Mouse (Mus musculus) ES-Bruce4 (cell line): Measurements from ENCODE around the gene Prlr. TPM values are rescaled to one million over a fixed set of nuclear protein-coding genes. Genes with fewer than 3 reads are reported as not detected.

ENCODE experiments used
- H3K27ac ChIP-seq: 2 replicates; pipeline ENCODE4 v1.5.1; 2012; ENCODE audit warnings: low read length, inconsistent platforms; ENCODE audit not compliant: insufficient read depth
- H3K27me3 ChIP-seq: 2 replicates; pipeline ENCODE4 v1.6.1; 2012; ENCODE audit warnings: mild to moderate bottlenecking, low read length, inconsistent platforms; ENCODE audit not compliant: control insufficient read depth, poor library complexity, insufficient read depth, severe bottlenecking
- H3K36me3 ChIP-seq: 2 replicates; pipeline ENCODE4 v1.6.1; 2012; ENCODE audit warnings: inconsistent platforms, mild to moderate bottlenecking, low read length, moderate library complexity; ENCODE audit not compliant: control insufficient read depth, poor library complexity, insufficient read depth, severe bottlenecking
- H3K4me1 ChIP-seq: one replicate; pipeline ENCODE4 v1.8.1; 2011; ENCODE audit warnings: low read length; ENCODE audit not compliant: control insufficient read depth, insufficient read depth
- H3K4me3 ChIP-seq: 2 replicates; pipeline ENCODE4 v1.5.1; 2011; ENCODE audit warnings: low read depth, mild to moderate bottlenecking, low read length
- H3K9ac ChIP-seq: 2 replicates; pipeline ENCODE4 v1.6.1; 2012; ENCODE audit warnings: low read depth, mild to moderate bottlenecking, inconsistent platforms; ENCODE audit not compliant: poor library complexity, severe bottlenecking
- H3K9me3 ChIP-seq: replicated peaks from 2 replicates; pipeline ENCODE4 v1.6.1; 2012; ENCODE audit warnings: mild to moderate bottlenecking, low read length, inconsistent platforms; ENCODE audit not compliant: control insufficient read depth, poor library complexity, insufficient read depth, severe bottlenecking
- CTCF ChIP-seq: IDR thresholded peaks from one replicate; pipeline ENCODE4 v1.8.1; 2011; ENCODE audit warnings: low read depth, low read length
- EP300 ChIP-seq: IDR thresholded peaks from 2 replicates; pipeline ENCODE4 v1.6.1; 2011; ENCODE audit warnings: low read depth, low read length; ENCODE audit not compliant: insufficient read depth
- POLR2A ChIP-seq: IDR thresholded peaks from one replicate; pipeline ENCODE4 v1.8.1; 2011; ENCODE audit warnings: low read length; ENCODE audit not compliant: insufficient read depth
- polyA plus RNA-seq: library from polyadenylated mRNA; stranded (reverse); fragments of >200 nt; gene quantifications from 2 replicates; pipeline ENCODE4 v1.2.4, GENCODE M21; 2011; ENCODE audit warnings: low read depth; ENCODE audit not compliant: missing spikeins, insufficient read depth, insufficient read length

The Prlr gene
- polyA plus RNA-seq, 1 experiment = 2.6 TPM

DNA sequence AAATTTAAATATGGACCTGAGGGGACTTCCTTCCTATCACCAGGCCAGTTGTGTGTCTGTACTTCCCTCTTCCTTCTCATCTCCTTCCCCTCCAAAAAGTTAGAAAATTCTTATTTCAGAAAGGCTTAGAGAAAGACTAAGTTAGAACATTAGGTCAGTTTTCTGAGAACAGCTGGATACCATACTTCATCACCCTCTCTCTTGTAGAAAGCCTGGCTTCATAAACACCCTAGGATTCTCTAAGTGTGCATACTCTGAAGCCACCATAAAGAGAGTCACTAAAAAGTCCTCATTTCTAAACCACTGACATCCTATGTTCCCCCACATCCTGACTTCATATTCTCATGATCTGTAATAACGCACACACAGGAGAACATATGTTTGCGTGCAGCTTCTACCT, 85.2 kb downstream of the Prlr start:
- H3K27ac ChIP-seq = no peak overlapping the region
- H3K4me3 ChIP-seq = no peak overlapping the region
- H3K27me3 ChIP-seq = no peaks in the 10 kb centered on the region
- H3K36me3 ChIP-seq = no peaks in the 10 kb centered on the region
- H3K4me1 ChIP-seq = no peaks in the 10 kb centered on the region
- H3K9ac ChIP-seq = no peak overlapping the region
- no peaks in the 10 kb centered on the region for H3K9me3 ChIP-seq
- TF ChIP-seq EP300 (no peak), POLR2A (no peak), CTCF (no peak)

DNA sequence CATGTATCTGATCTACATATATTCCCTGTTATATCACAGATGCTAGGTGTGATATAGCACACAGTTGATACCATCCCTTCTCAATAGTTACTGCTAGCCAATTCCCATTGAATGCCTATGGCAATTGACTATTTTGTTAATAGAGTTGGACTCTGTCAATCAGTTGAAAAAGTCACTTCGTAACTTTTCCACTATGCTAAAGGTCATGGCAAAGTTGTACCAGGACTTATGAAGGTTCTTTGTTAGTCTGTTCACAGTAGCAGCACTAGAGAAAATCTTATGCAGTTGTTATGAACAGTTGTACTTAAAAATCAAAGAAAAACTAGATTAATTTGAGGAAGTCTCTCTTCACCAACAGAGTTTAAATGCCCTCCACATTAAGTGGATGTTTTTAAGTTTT, 85.6 kb downstream of the Prlr start:
- no peaks in the 10 kb centered on the region for H3K36me3 ChIP-seq
- H3K4me1 ChIP-seq = no peaks in the 10 kb centered on the region
- no peaks in the 10 kb centered on the region for H3K9me3 ChIP-seq
- no peak overlapping the region for H3K4me3 ChIP-seq
- TF ChIP-seq CTCF (no peak), POLR2A (no peak), EP300 (no peak)
- no peaks in the 10 kb centered on the region for H3K27me3 ChIP-seq
- no peak overlapping the region for H3K9ac ChIP-seq
- H3K27ac ChIP-seq = no peak overlapping the region

DNA sequence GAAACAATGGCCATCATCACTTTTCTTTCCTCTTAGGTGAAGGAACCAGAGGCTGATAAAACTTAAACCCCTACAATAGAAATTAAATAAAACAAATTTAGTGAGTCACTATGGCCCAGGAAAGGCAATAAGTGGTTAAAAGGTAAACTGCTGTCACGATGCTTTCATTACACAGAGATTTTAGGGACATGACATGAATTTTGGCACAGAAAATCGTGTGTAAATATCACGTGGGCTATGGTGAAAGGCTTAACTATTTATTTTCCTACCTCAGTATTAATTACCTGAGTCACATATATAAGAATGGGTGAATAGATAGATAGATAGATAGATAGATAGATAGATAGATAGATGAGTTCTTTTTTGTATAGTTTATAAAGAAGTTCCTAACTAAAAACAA, 86.4 kb downstream of the Prlr start:
- Histone ChIP-seq H3K27ac (no peak overlapping the region), H3K9me3 (no peaks in the 10 kb centered on the region), H3K27me3 (no peaks in the 10 kb centered on the region), H3K4me3 (no peak overlapping the region), H3K36me3 (no peaks in the 10 kb centered on the region), H3K4me1 (no peaks in the 10 kb centered on the region), H3K9ac (no peak overlapping the region)
- TF ChIP-seq EP300 (no peak), POLR2A (no peak), CTCF (no peak)

DNA sequence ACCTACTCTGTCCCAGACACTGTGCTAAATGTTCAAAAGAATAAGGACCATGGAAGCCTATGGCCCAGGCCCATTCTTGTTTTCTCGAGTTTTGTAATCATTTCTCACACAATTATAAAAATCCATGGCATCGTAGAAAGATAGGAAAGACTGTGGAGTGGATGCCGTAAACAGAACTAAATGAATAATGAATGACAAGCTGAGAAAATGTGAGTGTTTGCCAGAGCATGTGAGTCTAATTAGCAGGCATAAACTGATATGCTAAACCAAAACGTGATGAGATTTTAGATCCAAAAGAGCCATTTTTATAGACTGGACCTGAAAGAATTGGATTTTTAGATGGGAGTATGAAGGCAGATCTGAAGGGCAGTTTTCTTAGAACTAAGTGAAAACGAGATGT, 87.8 kb downstream of the Prlr start:
- no peaks in the 10 kb centered on the region for H3K36me3 ChIP-seq
- no peaks in the 10 kb centered on the region for H3K4me1 ChIP-seq
- no peak overlapping the region for H3K4me3 ChIP-seq
- no peaks in the 10 kb centered on the region for H3K27me3 ChIP-seq
- no peak overlapping the region for H3K27ac ChIP-seq
- TF ChIP-seq EP300 = no peak
- H3K9me3 ChIP-seq = no peaks in the 10 kb centered on the region
- no peak overlapping the region for H3K9ac ChIP-seq

DNA sequence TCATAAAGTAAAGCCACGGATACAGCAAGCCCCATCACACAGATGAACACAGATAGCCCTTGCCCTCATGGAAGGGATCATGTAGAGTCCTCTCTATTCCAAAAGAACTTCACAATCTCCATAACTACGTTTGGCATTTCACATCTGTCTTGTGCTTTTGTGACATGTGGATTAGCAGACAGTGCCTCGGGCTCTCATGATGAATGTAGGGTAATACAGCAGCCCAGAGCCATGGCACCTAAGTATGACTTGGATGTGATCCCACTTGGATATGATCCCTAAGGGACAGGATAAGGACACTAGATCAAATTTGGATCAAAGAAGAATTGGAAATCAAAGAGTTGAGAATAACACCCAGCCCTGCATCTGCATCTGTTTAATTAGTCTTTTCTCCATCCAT, 90.2 kb downstream of the Prlr start:
- Histone ChIP-seq H3K27ac (no peak overlapping the region), H3K27me3 (no peaks in the 10 kb centered on the region), H3K36me3 (no peaks in the 10 kb centered on the region), H3K9ac (no peak overlapping the region), H3K4me3 (no peak overlapping the region), H3K4me1 (no peaks in the 10 kb centered on the region), H3K9me3 (no peaks in the 10 kb centered on the region)
- TF ChIP-seq EP300 = no peak
- TF ChIP-seq CTCF = no peak
- no peak for TF ChIP-seq POLR2A

DNA sequence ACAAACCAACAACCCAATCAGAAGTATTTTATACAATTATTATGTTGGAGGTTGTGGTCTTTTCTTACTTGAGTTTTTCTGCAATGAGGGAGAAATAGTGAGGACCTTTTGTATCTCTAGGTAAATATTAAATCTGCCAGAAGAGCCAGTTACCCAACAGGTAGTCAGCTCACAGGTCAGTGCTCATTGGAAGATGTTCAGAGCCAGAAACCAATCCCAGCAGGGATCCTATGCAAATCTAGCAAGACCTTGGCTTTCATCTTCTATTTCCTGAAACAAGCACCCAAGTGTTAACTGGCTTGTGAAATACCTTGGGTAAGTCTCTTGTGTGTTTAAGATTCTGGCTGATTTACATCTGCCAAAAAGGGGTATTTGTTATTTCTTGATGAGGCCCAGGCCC, 99.3 kb downstream of the Prlr start:
- Histone ChIP-seq H3K9me3 (no peaks in the 10 kb centered on the region), H3K9ac (no peak overlapping the region), H3K27me3 (no peaks in the 10 kb centered on the region), H3K27ac (no peak overlapping the region), H3K36me3 (no peaks in the 10 kb centered on the region), H3K4me1 (no peaks in the 10 kb centered on the region), H3K4me3 (no peak overlapping the region)
- TF ChIP-seq CTCF (no peak), POLR2A (no peak)
